Mouse (Mus musculus) B cell, adult 2 months (primary cell): Measurements from ENCODE around the gene Ddx54.

Experiments
- DNase-seq, 2 experiments: peaks; one replicate each; pipeline ENCODE4 v3.0.0; 2022

Ddx54 gene

GRCm38 (mm10) chr5:120612442-120612821, at the start of gene Ddx54, which contains the start of gene Rita1:
Gene Ddx54 (plus strand): TSS chr5:120612739.
Gene Rita1 (minus strand): TSS chr5:120612589.
- peak; percentile 98 to 99 for DNase-seq

DNA sequence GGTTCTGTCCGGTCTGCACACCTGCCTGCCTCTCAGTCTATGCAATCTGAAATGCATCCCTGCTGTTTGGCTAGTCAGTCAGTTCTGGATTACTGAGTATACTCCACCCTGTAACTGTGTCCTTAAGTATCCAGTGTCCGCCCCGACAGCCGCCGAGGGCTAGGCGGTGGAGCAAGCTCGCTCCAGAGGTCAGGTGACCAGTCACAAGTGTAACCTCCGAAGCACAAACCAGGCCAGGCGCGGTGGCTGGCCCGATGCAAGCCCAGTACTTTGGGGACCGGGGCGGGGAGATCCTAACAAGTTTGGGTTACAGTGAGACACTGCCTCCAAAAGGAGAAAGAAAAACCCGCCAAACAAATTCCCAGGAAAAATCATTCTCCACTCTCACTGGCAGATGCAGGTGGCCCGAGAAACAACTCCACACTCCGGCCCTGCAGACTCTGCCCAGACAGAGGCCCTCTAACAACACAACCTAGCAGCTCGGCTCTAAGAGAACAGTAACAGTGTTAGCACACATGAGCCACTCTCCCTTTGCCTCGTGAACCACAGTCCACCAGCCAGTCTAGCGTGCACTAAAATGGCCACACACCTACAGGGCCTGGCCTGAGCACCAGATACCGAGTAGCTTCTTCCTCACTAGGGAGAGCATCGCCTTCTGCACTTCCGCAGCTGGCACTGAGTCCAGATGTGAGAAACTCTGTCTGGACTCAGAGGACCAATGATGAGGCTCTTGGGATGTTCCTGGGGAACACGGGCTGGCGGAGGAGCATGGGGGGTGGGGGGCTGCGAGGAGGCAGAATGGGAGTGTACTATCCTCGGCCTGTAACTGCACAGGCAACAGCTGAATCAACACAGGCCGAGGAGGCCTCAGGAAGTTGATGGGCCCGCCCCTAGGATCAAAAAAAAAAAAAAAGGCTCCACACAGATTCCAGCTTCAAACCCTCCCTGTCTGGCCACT, 49.3 kb upstream of the Ddx54 start:
- no peak for DNase-seq

- no peak for DNase-seq
Measured at GRCm38 (mm10) chr5:120563914-120564311, 48.6 kb upstream of the Ddx54 start.

- no peak for DNase-seq
Measured at GRCm38 (mm10) chr5:120565171-120565905, 47.2 kb upstream of the Ddx54 start.

DNA sequence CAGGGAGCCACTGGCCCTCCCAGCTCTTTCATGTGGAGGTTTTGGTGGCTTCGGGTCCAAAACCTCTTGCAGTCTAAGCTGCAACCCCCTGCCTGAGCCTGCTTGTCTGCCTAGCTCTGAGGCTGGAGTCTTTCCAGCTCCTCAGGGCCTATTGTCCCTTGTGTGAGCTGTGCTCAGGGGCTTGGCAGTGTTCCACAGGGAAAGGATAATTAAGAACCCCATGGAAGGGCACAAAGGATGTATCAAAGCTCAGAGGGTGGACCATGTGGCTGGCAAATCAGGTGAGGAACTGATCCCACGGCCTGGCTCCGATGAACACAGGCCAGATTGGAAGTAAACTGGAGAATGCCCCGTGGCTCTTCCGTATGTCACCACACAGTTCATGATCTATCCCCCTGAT, 46.4 kb upstream of the Ddx54 start:
- DNase-seq, result no peak

DNA sequence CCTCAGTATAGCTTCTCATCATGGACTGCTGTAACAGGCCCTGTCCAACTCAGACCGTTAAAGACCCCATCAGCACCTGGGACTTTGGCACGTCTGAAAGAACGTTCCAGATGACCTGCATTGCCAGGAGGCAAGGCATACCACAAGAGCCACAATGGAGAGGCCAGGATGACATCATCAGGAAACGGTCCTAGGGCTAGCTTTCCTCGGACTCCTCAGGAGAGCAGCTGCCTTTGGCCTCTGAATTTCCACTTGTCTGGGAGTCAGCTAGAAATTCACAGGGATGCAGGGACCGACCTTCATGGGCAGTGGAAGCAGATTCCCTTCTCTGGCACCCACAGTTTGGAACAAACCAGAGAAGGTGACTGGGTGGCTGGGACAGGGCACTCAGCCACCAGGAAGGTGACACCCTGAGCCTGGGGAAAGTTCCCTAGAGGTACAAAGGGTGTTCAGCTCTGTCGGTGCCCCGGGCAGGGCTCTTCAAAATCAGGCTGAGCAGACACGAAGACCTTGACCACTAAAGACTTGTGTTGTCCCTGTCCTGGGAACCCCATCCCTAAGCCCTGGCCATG, 45.8 kb upstream of the Ddx54 start:
- DNase-seq, result no peak

DNA sequence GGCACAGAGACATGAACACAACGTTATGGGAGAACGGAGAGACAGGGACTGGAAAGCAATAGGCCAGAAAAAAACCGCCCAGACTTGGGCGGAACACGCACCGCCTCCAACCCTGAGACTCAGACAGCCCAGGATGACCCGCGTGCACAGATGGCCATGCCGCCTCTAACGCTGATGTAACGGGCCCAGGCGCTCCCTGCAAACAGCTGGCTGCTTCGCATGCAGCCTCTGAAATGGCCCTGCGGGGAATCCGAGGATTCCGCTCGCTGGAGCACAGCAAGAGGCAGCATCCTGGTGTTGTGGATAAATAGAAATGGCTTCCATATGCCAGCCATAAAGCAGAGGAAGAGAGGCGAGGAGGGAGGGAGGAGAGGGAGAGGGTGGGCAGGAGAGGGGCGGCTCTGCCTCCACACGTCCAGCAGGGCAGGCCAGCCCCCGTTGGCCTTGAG, 45.3 kb upstream of the Ddx54 start:
- DNase-seq, result no peak

DNA sequence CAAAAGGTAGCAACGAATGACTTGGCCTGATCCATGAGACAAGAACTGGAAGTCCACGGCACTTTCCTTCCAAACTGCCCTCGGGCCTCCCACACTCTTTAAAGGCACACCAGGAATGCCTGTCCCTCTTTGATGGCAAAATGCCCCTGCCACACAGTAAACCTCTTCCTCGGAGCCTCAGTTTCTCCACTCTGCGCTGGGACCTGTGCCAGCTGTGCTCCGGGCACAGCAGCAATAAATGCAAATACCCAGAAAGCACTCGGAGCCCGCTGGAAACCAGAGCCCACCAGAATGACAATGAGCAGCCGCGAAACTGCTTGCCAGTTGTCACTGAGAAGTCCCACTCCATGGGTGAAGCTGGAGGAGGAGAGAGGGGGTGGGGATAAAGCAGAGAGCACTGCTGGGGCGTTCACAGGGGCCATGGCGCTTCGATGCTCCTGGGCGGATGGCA, 44.8 kb upstream of the Ddx54 start:
- no peak for DNase-seq

GRCm38 (mm10) chr5:120568336-120568768, 44.2 kb upstream of the Ddx54 start:
- no peak for DNase-seq

GRCm38 (mm10) chr5:120568964-120569363, 43.6 kb upstream of the Ddx54 start:
- DNase-seq, result no peak

DNA sequence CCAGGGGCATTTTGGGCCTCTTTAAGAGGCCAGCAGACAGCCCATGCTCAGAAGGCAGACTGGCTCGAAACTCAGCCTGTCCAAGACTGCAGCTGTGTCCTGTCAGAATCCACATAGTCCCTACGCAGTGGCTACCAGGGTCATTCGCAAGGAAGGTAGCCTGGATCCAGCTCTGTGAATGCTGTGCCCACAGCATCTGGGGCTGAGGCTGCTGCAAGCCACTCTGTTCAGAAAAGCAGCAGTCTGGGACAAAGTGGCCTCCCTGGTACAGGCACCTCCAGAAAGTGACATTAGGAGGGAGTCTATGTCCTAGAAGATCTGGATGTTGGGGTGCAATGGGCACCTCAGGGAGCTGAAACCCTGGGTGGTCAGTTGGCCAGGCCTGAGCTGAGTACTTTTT, 42.7 kb upstream of the Ddx54 start:
- no peak for DNase-seq

DNA sequence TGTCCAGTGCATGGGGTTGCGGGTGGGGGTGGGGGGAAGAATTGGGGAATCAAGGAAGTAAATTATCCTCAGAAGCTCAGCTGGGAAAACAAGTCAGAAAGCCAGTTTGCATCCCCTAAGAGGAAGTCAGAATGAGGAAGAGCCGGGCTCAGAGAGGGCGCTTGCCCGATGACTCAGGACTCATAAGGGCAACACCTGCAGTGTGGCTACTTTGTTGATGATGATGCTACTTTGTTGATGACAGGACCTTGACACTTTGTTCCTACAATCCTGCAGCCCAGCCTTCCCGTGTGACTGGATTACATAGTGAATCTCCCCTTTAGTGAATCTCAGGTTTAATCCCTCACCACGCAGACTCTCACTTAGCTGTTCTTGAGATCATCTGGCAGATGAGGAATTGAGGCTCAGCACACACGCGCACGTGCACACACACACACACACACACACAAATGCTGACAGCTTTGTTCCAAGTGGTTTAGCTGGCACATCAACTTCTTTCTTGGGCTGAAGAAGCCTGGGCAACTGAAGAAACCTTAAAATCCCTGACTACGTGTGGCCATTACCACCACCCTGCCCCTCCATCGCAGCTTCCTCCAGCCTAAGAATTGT, 42.1 kb upstream of the Ddx54 start:
- no peak for DNase-seq

DNA sequence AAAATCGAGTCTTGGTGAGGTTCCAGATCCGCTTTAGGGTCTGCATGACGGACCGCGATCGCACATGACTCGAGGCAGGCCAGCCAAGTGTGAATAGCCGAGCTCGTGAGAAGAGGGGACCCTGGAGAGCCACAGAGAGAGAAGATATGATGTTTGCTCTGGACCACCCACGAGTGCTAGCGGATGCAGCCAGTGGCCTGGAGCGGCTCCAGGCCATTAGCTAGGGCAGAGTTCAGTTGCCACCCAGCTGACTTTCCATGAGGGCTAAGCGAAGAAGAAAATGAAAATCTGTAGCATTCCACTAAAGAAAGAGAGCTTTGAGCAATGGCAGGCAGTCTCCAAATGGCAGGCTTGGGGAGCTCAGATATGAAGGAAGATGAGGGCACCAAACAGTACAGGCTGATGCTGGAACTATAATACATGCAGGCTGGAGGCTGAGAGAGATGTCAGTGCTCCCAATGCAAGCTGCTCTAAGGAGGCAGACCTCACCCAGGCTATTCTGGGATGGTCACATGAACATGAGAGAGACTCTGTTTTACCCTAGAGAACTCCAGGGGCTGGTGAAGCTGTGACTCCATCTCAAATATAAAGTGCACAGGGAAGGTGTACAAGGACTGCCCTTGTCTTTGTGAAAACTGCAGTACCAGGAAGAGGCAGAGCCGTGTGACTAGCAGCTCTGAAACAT, 41.3 kb upstream of the Ddx54 start:
- no peak for DNase-seq

DNA sequence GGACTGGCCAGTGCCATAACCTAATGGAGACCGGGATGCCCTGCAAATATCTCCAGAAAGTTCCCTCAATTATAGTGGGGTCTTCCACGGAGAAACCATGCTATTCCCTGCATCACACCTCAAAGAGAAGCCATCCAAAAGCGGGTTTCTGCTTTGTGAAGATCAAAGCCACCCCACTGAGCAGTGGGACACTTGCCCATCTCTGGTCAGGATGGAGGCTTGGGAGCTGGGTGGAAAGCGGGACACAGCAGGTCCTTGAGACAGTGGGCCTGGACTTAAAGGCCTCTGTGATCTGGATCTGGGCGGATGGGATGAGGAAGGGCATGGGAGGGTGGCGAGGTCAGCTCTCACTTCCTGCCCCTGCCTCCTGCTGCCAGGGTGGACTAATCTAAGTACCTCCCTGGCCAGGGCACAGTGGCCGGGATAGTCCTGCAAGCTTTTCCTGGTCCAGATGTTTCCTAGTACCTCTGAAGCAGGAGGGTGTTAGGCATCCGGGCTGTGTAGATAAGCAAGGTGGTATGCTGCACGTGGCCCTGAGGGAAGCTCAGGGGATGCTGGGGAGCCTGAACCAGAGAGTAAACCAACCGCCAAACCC, 38.0 kb upstream of the Ddx54 start:
- DNase-seq, result no peak

DNA sequence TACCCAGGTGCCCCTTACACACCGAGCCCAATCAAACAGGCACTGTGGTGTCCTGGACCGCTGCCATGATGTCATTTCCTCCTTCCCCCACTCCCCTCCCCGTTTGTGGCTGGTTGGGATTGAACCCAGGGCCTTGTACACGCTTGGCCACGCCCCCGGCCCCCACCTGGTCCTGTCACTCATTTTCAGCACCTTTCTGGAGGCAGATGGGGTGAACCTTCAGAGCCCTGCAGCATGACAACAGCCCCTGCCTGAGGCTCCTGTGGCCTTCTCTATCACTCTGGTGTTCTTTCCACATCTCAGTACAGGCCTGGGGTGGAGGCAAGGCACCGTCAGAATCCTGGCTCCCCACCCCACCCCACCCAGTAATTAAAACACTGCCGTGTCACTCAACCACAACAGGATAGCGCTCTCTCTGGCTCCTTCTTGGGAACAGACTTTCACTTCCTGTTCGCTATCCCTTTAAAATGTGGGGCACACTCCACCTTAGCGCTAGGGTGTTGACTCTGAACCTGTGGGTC, 35.7 kb upstream of the Ddx54 start:
- DNase-seq, result no peak

DNA sequence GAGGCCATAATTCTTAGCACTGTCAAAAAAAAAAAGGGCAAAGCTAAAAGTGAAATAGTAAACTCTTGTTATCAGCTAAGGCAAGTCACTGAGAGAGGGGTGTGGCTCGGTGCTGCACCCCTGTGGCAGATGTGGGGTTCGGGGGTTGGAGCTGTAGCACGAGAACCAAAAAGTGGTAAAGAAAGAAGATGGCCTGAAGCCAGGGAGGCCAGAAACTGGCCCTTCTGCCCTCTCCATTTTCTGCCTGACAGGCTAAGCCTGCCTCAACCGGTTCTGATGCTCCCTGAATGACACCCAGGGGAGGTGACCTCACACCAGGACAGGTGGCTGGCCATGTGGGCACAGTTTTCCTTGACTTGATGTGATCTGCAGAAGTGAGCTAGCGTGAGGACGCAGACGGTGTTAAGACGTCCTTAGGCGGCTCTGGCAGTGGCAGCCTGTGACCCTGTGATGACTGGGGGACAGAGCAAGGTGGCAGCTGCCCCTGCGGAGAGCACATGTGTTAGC, 34.6 kb upstream of the Ddx54 start:
- peak; percentile 52 to 56 for DNase-seq

DNA sequence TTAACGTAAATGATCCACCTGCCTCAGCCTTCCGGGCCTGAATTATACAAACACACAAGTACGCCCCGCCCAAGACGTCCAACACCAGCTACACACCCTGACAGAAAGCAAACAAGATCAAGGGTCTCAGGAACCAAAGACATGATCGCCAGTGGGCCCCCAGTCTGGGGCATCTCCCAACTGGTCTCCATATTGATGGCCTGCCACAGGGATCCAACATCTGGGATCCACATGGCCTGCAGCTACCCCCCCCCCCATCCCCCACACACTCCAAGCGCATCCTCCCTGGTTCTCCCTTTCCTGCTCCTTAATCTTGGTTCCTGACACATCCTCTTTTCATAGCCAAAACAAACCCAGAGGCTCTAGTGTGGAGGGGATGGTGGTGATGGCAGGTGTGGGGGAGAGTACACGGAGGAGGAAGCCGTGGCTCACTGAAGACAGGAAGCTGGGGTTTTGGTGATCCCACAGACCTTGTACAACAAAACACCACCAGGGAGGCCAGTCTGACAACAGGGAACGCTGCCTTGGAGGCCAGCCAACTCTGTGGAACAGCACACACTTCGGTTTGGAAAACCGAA, 33.9 kb upstream of the Ddx54 start:
- peak; percentile 56 to 63 for DNase-seq

DNA sequence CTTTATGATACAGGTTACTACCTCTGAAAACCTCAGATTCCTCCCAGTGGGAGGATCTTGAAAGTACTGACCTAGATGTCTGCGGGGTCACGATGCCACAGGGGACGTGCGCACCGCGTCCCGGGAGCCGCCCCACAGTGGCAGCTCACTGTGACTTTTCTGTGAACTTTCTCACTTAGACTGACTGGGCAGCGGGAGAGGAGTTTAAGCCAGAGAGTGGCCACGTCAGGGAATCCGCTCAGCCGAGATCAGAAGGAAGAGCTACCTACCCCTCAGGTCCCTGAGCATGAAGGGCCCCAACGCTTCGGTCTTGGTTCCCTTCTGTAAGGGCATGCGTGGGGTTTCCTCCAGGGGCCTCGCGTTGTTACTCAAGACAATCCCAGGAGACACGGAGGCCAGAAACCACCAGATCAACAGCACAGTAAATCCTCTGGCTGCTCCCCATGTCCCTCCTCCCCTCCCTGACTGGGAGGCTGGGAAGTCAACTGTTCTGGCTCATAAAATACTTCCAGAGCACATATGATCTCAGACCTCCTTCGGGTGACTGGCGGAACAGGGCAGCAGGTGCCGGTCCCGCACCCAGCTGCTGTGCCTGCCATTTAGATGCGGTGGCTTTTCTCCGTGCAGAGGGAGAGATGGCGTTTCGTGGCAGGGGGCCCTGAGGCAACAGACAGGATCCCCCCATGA, 33.2 kb upstream of the Ddx54 start:
- DNase-seq, result peak; percentile 67 to 72

- DNase-seq, result no peak
Measured at GRCm38 (mm10) chr5:120579898-120580626, 32.5 kb upstream of the Ddx54 start.

GRCm38 (mm10) chr5:120582002-120582401, 30.5 kb upstream of the Ddx54 start:
- DNase-seq, result no peak
